Mouse (Mus musculus): ENCODE data around the gene Eml4.

Eml4 gene

GRCm38 (mm10) chr17:83350379-83351091 lies at the start of gene Eml4:
Gene Eml4, plus strand, starts transcription at chr17:83350931.
- DNase-seq: peak; percentile 92

- no peak for DNase-seq
These were observed 49.3 kb upstream of the Eml4 start for GRCm38 (mm10) chr17:83301433-83301832.

GRCm38 (mm10) chr17:83304089-83304822 lies 46.5 kb upstream of the Eml4 start:
- DNase-seq: no peak

- DNase-seq: no peak
These were observed 43.6 kb upstream of the Eml4 start for GRCm38 (mm10) chr17:83306964-83307640.

- DNase-seq: no peak
These were observed 43.0 kb upstream of the Eml4 start for GRCm38 (mm10) chr17:83307641-83308296.

GRCm38 (mm10) chr17:83308451-83308850 lies 42.3 kb upstream of the Eml4 start:
- DNase-seq: no peak

- DNase-seq: no peak
These were observed 41.5 kb upstream of the Eml4 start for GRCm38 (mm10) chr17:83309243-83309642.

- DNase-seq: no peak
These were observed 38.9 kb upstream of the Eml4 start for GRCm38 (mm10) chr17:83311806-83312205.

- DNase-seq: peak; percentile 23
These were observed 38.4 kb upstream of the Eml4 start for GRCm38 (mm10) chr17:83312244-83312918.

GRCm38 (mm10) chr17:83313046-83313689 lies 37.6 kb upstream of the Eml4 start:
- DNase-seq: no peak

GRCm38 (mm10) chr17:83315476-83315875 lies 35.3 kb upstream of the Eml4 start:
- DNase-seq: no peak

- peak; percentile 54 for DNase-seq
These were observed 28.0 kb upstream of the Eml4 start for GRCm38 (mm10) chr17:83322621-83323335.

- DNase-seq: no peak
These were observed 27.1 kb upstream of the Eml4 start for GRCm38 (mm10) chr17:83323410-83324268.

GRCm38 (mm10) chr17:83324269-83324616 lies 26.5 kb upstream of the Eml4 start:
- DNase-seq: peak; percentile 20

GRCm38 (mm10) chr17:83335183-83335584 lies 15.5 kb upstream of the Eml4 start:
- no peak for DNase-seq

- no peak for DNase-seq
These were observed 13.5 kb upstream of the Eml4 start for GRCm38 (mm10) chr17:83337051-83337898.

- DNase-seq: no peak
These were observed 11.2 kb upstream of the Eml4 start for GRCm38 (mm10) chr17:83339368-83340085.

GRCm38 (mm10) chr17:83340895-83341524 lies 9.7 kb upstream of the Eml4 start:
- no peak for DNase-seq

Measured in right cerebral cortex, postnatal 4 days (tissue).